Mouse (Mus musculus) cerebellum, adult 18-20 months (tissue): ENCODE data around the gene Aloxe3.

Experiments used
- DNase-seq, 2 experiments: peaks; one replicate each; pipeline ENCODE4 v3.0.0; 2021

Gene Aloxe3

DNA sequence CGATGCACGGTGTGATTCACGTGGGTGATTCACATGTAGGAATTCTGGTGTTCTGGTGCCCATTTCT, at the start of gene Aloxe3:
TSS of gene Aloxe3 (plus strand) at position 45 of the 67 bp plus-strand sequence.
- DNase-seq, result no peak

DNA sequence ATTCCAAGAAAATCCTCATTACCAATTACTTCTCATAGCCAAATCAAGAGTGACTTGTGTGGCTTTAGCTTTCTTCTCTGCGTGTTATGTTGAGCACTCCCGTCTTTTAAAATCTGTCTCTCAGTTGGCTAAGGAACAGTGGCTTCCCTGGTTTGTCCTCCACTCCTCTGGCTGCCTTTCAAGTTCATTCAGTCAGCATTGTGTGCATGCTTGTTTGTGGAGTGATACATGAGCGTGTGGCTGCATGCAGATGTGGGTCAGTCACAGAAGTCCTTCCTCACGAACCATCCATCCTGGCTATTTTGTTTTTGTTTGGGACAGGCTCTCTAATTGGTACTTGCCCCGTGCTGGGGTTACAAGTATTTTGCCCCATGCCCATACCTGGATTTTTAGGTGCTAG, 49.1 kb upstream of the Aloxe3 start:
- no peak for DNase-seq

DNA sequence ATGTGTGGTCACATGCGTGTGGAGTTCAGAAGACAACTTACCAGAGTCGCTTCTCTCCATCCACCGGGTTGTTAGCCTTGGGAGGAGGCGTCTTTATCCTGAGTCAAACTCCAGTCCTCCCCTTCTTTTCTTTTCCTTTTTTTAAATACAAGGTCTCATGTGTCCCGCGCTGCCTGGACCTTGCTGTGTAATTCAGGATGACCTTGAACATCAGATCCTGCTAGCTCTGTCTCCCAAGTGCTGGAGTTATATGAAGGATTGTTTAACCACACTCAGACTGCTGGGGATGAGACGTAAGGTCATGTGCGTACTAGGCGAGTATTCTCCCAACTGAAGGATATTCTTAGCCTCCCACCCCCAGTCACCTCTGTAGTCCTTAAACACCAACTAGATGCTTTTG, 48.4 kb upstream of the Aloxe3 start:
- no peak for DNase-seq

DNA sequence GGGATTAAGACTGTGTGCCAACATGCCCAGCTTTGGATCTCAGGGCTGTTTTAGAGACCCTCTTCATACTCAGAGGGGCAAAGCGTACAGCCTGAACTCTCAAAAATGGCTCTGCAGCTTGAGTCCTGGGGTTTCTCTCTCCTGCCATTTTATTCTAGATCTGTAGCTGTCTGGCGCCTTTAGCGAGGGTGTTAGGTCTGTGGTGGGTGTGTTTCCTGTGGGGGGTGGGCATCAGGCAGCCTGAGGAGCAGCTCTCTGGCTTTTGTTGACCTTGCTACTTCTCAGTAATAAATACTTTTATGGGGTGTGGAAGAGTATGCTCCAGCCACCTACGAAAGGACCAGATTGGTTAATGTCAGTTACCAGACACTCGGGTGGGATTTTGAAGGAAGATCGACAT, 47.7 kb upstream of the Aloxe3 start:
- DNase-seq, result no peak

DNA sequence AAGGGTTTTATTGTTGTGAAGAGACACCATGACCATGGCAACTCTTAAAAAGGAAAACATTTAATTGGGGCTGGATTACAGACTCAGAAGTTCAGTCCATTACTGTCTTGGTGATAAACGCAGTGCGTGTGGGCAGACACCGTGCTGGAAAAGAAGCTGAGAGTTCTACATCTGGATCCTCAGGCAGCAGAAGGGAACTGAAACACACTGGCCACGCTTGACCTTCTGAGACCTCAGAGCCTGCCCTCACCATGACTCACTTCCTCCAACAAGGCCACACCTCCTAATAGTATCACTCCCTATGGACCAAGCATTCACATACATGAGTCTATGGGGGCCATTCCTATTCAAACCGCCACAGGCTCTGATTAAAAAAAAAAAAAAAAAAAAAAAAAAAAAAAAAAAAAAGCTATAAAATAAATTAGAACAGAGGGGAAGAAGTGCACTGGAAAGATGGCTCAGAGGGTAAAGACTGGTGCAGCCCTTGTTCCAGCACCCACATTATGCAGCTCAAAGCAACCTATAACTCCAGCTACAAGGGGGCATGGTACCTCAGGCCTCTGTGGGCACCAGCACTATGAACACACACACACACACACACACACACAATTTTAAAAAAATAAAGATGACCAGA, 46.8 kb upstream of the Aloxe3 start:
- no peak for DNase-seq

DNA sequence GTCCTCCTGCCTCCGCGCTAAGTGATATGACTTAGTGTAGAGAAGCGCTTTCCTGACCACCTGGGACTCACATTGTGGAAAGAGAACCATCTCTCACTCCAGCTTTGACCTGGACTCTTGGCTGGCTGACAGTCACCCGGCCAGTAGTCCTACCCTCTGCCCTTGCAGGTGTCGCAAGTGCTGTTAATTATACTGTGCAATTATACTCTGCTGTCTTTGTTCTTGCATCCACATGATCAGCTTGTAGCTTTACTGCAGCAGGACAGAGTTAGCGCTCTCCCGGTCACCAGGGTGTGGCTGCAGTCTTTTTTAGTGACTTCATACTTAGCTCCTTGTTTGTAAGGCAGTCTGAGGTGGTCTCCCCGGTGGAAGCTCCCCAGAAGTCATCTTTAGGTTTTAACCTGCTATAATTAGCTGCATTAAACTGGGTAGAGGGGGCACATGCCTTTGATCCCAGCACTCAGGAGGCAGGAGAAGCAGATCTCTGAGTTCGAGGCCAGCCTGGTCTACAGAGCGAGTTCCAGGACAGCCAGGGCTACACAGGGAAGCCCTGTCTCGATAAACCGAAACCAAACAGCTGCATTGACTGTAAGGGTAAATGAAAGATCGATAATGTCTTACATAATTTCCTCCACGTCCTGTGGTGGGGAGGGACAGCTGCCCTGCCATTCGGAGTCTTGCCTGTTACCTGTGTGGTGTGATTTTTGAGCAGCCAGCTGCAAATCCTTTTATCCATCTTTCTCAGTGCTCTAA, 45.4 kb upstream of the Aloxe3 start:
- no peak for DNase-seq

DNA sequence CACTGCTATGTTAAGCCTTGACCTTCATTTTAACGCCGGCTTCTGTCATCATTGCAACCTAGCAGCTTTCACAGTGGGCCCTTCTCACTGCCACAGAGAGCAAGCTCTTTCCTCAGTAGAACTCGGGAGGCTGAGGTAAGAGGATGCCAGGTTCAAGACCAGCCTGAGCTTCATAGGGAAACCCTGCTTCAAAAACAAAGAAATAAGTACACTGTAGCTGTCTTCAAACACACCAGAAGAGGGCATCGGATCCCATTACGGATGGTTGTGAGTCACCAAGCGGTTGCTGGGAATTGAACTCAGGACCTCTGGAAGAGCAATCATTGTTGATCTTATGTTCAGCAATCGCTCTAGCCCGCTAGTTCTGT, 44.9 kb upstream of the Aloxe3 start:
- DNase-seq, result no peak

DNA sequence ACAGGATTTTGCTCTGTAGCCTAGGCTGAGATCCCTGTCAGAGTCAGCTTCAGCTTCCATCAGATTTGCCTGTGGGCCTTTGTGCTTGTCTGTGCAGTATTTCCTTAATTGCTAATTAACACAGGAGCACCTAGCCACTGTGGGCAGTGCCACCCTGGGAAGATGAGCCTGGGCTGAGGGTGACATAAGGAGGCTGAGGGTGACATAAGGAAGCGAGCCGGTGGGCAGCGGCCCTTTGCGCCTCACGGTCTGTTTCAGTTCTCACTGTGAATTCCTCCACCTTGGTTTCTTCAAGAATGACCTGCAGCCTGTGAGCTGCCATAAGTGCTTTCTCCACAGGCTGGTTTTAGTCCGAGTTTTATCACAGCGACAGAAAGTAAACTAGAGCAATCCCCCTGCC, 44.1 kb upstream of the Aloxe3 start:
- DNase-seq, result no peak

DNA sequence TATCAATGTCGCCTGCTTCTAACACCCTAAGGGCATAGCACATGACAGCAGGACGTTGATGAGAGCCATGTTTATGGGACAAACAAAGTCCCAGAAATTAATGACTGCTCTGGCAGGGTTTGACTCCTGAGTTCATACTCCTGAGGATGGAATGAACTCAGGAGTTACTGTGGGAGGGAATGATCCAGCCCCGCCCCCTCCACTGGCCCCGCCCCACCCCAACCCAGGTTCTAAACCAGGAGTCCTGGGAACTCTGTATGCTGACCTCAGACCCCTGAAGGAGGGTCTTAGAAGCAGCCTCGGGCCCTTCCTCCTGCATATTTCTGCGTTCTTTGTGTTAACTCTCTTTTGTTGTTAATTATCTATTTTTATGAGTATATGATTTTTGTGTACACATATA, 40.1 kb upstream of the Aloxe3 start:
- DNase-seq, result no peak

DNA sequence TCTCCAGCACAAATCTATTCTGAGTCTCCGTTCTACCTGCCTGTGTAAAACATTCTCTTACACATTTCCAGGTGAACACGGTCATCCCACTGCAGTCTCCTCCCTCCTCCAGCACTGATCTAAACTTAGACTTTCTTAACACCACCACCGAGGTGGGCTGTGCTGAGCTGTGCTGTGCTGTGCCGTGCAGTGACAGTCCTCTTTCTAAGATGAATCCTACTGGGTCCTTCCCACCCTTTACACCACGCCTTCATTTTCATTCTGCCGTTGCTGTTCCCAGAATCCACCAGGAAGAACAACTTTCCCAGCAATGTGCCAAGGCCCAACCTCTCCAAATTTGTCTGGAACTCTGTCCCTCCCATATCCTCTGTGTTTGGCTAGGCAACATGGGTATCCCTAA, 39.3 kb upstream of the Aloxe3 start:
- DNase-seq, result peak in 1 of 2 experiments; percentile 4

DNA sequence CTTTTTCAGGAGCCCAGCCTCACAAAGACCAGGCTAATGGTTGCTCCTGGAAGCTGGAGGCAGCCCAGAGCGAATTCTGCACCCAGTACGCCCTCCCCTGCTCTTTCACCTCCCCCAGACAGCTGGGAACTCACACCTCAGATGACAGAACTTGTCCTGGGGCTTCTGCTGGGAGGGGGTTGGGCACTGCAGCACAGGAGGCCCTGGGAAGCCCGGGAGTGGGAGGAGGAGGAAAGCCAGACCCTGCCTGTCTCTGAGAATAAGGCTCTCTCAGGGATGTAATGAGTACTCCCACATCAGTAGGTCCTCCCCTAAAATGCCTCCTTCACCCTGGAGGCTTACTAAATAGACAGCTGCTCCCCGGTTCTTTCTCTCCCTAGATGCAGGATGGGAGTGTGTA, 38.6 kb upstream of the Aloxe3 start:
- peak in 1 of 2 experiments; percentile 10 for DNase-seq

DNA sequence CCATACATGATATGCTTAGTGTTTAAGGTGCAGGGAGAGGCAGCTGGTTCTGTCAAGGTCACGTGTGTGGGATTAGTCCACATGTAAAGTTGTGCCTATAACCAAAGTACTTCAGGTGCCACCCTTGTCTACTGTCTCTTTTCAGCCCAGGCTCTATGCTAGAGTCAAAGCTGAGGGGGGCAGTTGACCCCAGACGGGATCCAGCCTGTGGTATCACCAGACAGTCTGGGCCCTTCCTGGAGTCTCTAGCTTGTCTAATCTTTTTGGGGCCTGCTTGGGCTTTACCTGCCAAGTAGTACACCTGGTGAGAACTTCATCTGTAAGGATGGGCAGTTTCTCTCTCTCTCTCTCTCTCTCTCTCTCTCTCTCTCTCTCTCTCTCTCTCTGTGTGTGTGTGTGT, 38.1 kb upstream of the Aloxe3 start:
- peak in 1 of 2 experiments; percentile 19 for DNase-seq

DNA sequence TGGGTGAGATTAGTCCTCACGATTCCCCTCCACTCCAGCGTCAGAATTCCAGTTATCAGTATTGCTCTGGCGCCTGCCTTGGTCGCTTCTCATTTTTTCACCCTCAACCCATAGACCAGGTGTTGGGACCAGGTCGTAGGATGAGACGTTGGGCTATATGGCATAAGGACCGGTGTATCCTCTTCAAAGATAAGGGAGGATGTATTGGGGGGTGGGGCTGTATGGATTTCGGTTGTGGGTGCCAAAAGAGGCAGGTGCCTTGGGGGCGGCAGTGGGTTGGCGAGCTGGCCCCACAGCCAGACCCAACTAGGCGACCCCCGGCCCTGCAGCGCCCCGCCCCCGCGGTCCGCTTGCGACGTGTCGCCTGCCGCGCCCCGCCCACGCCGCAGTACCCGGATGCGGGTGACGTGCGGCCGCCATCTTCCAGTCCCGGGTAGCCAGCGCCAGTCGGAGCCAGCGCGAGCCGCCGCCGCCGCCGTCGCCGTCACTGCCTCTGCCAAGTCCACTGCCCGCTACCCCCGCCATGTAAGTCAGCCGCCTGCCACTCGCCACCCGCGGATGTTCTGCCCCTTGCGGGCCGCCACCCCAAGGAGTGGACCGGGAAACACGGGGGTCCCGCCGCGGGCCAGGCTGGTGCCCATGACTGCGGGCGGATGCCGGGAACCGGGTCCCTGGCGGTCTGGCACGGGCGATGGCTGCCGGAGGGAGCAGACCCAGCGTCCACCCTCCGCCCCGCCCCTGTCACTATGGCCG, 37.4 kb upstream of the Aloxe3 start, which contains the start of gene Vamp2:
TSS of gene Vamp2 (plus strand) at position 388 of the 753 bp plus-strand sequence.
- peak; percentile 91 to 98 for DNase-seq

DNA sequence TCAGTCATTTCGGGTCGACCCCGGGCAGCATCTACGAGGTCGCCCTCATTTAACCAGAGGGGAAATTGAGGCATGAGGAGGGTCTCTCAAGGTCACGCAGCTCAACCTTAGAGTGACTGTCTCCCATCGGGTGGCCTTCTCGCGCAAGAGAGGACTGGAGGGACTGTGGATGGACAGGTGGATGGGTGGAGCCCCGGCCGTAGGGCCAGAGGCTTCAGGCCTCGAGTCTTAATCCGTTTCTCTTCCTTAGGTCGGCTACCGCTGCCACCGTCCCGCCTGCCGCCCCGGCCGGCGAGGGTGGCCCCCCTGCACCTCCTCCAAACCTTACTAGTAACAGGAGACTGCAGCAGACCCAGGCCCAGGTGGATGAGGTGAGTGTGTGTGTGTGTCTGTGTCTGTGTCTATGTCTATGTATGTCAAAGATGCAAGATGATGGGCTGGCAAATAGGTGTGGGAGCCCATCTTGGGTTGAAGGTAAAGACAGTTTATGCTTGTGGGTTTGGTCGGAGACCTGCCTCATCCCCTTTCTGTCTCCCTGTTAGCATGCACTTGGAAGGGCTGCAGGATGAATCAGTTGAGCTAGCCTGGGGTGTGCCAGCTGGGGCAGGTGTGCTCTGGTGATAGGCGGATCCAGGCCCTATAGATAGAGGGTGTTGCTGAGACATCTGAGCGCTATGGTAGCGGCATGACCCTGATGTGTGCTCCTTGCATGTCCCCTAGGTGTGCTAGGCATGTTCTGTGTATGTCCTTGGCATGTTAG, 36.7 kb upstream of the Aloxe3 start:
- peak in 1 of 2 experiments; percentile 41 for DNase-seq

DNA sequence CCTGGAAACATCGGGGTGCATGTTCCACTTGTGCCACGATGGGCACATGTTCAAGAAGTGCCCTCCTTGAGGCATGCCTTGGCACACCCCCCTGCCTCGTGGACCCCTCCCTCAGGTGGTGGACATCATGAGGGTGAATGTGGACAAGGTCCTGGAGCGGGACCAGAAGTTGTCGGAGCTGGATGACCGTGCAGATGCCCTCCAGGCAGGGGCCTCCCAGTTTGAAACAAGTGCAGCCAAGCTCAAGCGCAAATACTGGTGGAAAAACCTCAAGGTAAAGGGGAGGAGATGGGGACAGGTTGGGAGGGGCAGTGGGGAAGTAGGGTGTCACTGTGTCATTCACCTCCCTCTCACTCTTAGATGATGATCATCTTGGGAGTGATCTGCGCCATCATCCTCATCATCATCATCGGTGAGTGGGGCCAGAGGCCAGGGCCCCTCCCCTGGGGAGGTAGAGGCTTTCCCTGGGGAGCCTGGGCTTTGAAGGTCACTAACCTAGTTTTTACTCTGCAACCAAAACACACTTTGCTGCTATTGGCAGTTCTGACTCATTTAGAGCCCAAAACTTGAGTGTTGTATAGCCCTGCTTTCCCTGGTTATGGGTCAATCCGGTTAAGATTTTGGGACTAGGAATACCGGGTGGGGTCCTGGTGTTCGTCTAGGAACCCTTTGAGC, 35.9 kb upstream of the Aloxe3 start:
- peak; percentile 42 to 48 for DNase-seq

DNA sequence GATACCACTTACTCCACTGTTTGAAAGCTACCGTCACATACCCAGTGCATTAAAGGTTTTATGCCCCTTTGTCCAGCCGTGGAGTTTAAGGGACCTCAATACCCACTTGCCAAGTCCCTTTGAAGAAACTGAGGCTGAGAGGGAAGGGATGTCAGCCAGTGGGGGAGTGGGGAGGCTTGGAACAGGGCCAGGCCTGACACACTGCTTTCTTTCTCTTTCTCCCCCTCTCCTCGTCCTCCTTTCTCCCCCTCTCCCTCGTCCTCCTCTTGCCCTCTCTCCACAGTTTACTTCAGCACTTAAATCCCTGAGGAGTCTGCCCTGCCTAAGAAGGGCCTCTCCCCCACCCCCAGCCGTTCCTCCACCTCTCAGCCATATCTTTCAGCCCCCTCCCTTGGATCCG, 35.3 kb upstream of the Aloxe3 start:
- DNase-seq, result peak in 1 of 2 experiments; percentile 7

DNA sequence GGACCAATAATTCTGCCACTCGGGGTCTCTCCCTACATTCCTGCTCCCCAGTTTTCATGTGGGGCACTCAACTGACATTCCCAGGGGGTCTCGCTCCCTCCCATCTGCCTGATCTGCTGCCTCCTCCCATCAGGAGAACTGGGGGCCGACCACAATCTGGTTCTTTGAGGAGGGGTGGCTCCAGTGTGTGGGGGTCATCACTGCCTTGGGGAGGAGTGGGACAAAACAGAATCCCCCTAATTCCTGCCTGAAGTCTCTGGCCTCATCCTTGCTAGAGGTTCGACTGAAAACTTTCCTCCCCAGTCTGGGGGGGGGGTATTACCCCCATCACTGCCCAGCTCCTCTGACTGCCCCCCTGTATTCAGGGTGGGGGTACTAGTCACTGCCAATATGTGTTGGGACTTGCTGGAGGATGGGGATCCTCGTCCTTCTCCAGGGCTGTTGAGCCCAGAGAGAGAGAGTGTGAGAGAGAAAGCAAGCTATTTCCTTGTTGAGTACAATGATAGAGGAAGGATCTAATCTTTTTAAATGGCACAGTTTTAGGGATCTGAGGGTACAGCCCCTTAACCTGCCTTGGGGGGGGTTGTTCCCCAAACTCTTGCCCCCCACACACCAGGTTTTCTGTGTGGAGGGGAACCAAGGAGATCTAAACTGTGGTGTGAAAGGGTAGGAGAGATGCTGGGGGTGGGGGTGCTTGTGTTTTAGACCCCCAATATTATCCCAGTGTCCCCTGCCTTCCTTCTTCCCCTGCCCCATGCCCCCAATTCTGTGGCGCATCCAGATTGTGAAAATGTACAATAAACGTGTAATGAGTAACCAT, 33.9 kb upstream of the Aloxe3 start:
- DNase-seq, result peak in 1 of 2 experiments; percentile 21

DNA sequence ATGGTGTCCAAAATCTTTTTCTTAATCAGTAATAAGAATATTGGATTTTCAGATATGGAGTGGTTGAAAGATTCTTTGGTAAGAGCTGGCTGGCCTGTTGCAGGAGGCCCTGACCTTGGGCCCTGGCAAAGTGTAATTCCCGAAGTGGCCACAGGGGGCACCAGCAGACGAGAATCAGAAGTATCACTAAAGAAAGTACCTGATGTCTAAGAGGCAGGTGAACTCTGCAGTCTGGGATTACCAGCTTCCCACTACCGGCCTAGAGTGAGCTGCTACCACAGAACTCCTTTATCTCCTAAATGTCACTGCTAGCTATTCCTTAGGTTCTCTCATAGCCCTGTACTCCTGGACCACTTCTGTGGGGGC, 33.3 kb upstream of the Aloxe3 start:
- DNase-seq, result peak; percentile 90 to 92

DNA sequence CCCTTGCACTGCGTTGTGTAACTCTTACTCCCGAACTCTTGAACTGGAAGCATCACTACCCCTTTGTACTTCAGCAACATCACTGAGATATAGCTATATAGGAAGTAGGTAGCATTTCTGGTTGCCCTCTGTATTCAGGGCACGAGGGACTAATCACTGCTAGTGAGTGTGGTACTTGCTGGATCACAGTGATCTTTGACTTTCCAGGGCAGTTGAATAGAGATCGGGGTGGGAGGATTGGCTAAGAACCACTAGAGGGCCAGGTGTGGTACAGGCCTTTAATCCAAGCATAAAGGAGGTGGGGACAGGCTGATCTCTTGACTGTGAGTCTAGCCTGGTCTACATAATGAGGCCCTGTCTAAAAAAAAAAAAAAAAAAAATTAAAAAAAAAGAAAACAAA, 32.8 kb upstream of the Aloxe3 start:
- DNase-seq, result no peak

DNA sequence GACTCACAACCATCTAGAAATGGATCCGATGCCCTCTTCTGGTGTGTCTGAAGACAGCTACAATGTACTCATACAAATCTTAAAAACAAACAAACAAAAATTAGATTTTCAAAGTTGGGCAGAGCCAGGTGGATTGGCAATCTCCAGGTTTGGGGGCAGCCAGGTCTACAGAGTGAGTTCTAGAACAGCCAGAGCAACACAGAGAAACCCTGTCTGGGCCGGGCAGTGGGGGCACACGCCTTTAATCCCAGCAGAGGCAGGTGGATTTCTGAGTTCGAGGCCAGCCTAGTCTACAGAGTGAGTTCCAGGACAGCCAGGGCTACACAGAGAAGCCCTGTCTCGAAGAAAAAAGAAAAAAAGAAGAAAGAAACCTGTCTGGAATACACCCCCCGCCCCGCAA, 31.8 kb upstream of the Aloxe3 start:
- peak in 1 of 2 experiments; percentile 30 for DNase-seq

DNA sequence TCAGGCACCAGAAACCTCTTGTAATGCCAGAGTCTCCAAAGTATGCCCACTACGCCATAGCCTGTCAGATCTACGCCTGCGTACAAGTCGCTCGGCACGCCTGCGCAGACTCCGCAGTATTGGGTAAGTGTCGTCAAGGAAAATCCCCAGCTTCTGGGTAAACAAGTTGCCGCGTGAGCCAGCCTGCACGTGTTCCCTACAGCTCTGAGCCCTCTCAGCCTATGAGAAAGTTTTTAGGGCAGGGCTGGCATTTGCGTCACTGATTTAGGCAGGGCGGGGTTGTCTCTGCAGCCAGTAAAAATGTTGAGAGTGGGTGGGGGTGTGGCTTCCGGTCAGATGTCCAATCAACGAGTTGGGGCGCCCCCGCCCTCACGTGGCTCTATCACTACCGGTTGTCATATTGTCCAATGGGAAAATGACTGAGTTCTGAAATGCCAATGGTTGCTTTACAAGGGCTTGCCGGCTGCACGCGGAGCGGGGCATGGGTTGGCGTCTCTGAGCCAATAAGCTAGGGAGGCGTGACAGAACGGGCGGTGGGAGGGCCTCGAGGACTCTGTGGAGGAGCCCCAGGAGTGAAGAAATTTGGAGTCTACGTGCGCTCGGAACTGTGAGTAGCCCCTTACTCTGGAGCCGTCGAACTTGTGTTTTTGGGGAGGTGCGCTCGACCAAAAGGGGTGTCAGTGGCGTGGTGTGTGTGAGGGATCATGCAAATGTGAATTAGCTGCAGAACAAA, 30.8 kb upstream of the Aloxe3 start, which contains the start of gene Per1:
TSS of gene Per1 (plus strand) at position 521 of the 733 bp plus-strand sequence.
- DNase-seq, result peak; percentile 98 to 100
